Mouse (Mus musculus): ENCODE data around the gene Trove2. TPM values are rescaled to one million over a fixed set of nuclear protein-coding genes. Genes with fewer than 3 reads are reported as not detected.

The Trove2 gene
- polyA plus RNA-seq (2015; fragmentation: Nextera tagmentation; extraction: Ambion mirVana): 3.4 and 3.9 TPM in 2 replicates

GRCm38 (mm10) chr1:143776446-143777411 lies at the start of gene Trove2, which contains the start of gene Uchl5:
TSS of gene Trove2 (minus strand) at chr1:143777068.
TSS of gene Uchl5 (plus strand) at chr1:143777272.
- no peaks in the 10 kb centered on the region for H3K9me3 ChIP-seq (ENCODE audit: control insufficient read depth)
- ATAC-seq: peak; percentile 96
- WGBS: under 1% methylated on average over 82 of the region's 84 CpGs

GRCm38 (mm10) chr1:143822677-143823076 lies 45.8 kb upstream of the Trove2 start:
- no peak for ATAC-seq
- 0 out of 2 replicates have a peak, but pooled peaks cover 2% of the 10 kb centered on the region for H3K4me1 ChIP-seq (replicated peaks; ENCODE audit: control insufficient read depth, insufficient read depth, low read length)
- H3K36me3 ChIP-seq (ENCODE audit: control insufficient read depth, insufficient read depth): no peaks in the 10 kb centered on the region
- no peak overlapping the region for H3K9ac ChIP-seq (ENCODE audit: low read depth, low read length)
- WGBS: 80% methylated on average over 3 of the region's 3 CpGs
- no peaks in the 10 kb centered on the region for H3K9me3 ChIP-seq (ENCODE audit: control insufficient read depth)
- no peak overlapping the region for H3K4me3 ChIP-seq (ENCODE audit: low read depth, low read length)
- no peak overlapping the region for H3K27ac ChIP-seq (ENCODE audit: low read depth, low read length)
- no peaks in the 10 kb centered on the region for H3K27me3 ChIP-seq (replicated peaks; ENCODE audit: control insufficient read depth, insufficient read depth, low read length)
- TF ChIP-seq CTCF (IDR thresholded peaks at IDR 0.05; ENCODE audit: low read depth): no peak
- no peak overlapping the region for H3K4me2 ChIP-seq (replicated peaks; ENCODE audit: low read depth)

More at GRCm38 (mm10) chr1:143776446-143777411, at the start of gene Trove2, which contains the start of gene Uchl5:
- Histone ChIP-seq H3K36me3 (ENCODE audit: control insufficient read depth, insufficient read depth) (0 out of 2 replicates have a peak, but pooled peaks cover 6% of the 10 kb centered on the region), H3K4me1 (replicated peaks; ENCODE audit: control insufficient read depth, insufficient read depth, low read length) (no peaks in the 10 kb centered on the region), H3K4me3 (ENCODE audit: low read depth, low read length) (peak within 1 kb of the TSS; percentile 77), H3K9ac (ENCODE audit: low read depth, low read length) (peak within 1 kb of the TSS; percentile 85), H3K4me2 (replicated peaks; ENCODE audit: low read depth) (peak within 1 kb of the TSS; percentile 84), H3K27me3 (replicated peaks; ENCODE audit: control insufficient read depth, insufficient read depth, low read length) (no peaks in the 10 kb centered on the region), H3K27ac (ENCODE audit: low read depth, low read length) (peak within 1 kb of the TSS; percentile 78)
- peak; percentile 98 for TF ChIP-seq CTCF (IDR thresholded peaks at IDR 0.05; ENCODE audit: low read depth)

- H3K9me3 ChIP-seq (ENCODE audit: control insufficient read depth): no peaks in the 10 kb centered on the region
- H3K27me3 ChIP-seq (replicated peaks; ENCODE audit: control insufficient read depth, insufficient read depth, low read length): no peaks in the 10 kb centered on the region
- no peak overlapping the region for H3K9ac ChIP-seq (ENCODE audit: low read depth, low read length)
- H3K27ac ChIP-seq (ENCODE audit: low read depth, low read length): no peak overlapping the region
- no peak overlapping the region for H3K4me2 ChIP-seq (replicated peaks; ENCODE audit: low read depth)
- 0 out of 2 replicates have a peak, but pooled peaks cover 2% of the 10 kb centered on the region for H3K4me1 ChIP-seq (replicated peaks; ENCODE audit: control insufficient read depth, insufficient read depth, low read length)
- no peak for TF ChIP-seq CTCF (IDR thresholded peaks at IDR 0.05; ENCODE audit: low read depth)
- ATAC-seq: no peak
- WGBS: 68% methylated on average over 2 of the region's 2 CpGs
- no peak overlapping the region for H3K4me3 ChIP-seq (ENCODE audit: low read depth, low read length)
- H3K36me3 ChIP-seq (ENCODE audit: control insufficient read depth, insufficient read depth): no peaks in the 10 kb centered on the region
Observed at GRCm38 (mm10) chr1:143820096-143820877, 43.4 kb upstream of the Trove2 start.

GRCm38 (mm10) chr1:143813676-143814360 lies 37.0 kb upstream of the Trove2 start:
- WGBS: 44% methylated on average over 7 of the region's 7 CpGs
- peak; percentile 91 for TF ChIP-seq CTCF (IDR thresholded peaks at IDR 0.05; ENCODE audit: low read depth)
- no peaks in the 10 kb centered on the region for H3K36me3 ChIP-seq (ENCODE audit: control insufficient read depth, insufficient read depth)
- no peak overlapping the region for H3K4me2 ChIP-seq (replicated peaks; ENCODE audit: low read depth)
- no peak overlapping the region for H3K27ac ChIP-seq (ENCODE audit: low read depth, low read length)
- peak; percentile 57; the same call in 1 of the 2 replicates for ATAC-seq
- no peaks in the 10 kb centered on the region for H3K27me3 ChIP-seq (replicated peaks; ENCODE audit: control insufficient read depth, insufficient read depth, low read length)
- H3K4me1 ChIP-seq (replicated peaks; ENCODE audit: control insufficient read depth, insufficient read depth, low read length): no peaks in the 10 kb centered on the region
- H3K9me3 ChIP-seq (ENCODE audit: control insufficient read depth): no peaks in the 10 kb centered on the region
- H3K4me3 ChIP-seq (ENCODE audit: low read depth, low read length): no peak overlapping the region
- H3K9ac ChIP-seq (ENCODE audit: low read depth, low read length): no peak overlapping the region

GRCm38 (mm10) chr1:143809062-143809461 lies 32.2 kb upstream of the Trove2 start:
- no peak for ATAC-seq
- 86% methylated on average over 6 of the region's 6 CpGs for WGBS

More at GRCm38 (mm10) chr1:143809062-143809461, 32.2 kb upstream of the Trove2 start:
- H3K9me3 ChIP-seq (ENCODE audit: control insufficient read depth): no peaks in the 10 kb centered on the region
- H3K4me2 ChIP-seq (replicated peaks; ENCODE audit: low read depth): no peak overlapping the region
- H3K4me1 ChIP-seq (replicated peaks; ENCODE audit: control insufficient read depth, insufficient read depth, low read length): no peaks in the 10 kb centered on the region
- H3K9ac ChIP-seq (ENCODE audit: low read depth, low read length): no peak overlapping the region
- no peak for TF ChIP-seq CTCF (IDR thresholded peaks at IDR 0.05; ENCODE audit: low read depth)
- no peak overlapping the region for H3K4me3 ChIP-seq (ENCODE audit: low read depth, low read length)
- H3K27ac ChIP-seq (ENCODE audit: low read depth, low read length): no peak overlapping the region
- H3K36me3 ChIP-seq (ENCODE audit: control insufficient read depth, insufficient read depth): no peaks in the 10 kb centered on the region
- no peaks in the 10 kb centered on the region for H3K27me3 ChIP-seq (replicated peaks; ENCODE audit: control insufficient read depth, insufficient read depth, low read length)
